Mouse (Mus musculus) cerebellum, postnatal 4 days (tissue): ENCODE measurements around the gene Ggcx.

Source experiments
- DNase-seq, 2 experiments: peaks; one replicate each; pipeline ENCODE4 v3.0.0; 2022; ENCODE audit warnings: low spot score in 2 of 2, mixed read lengths in 1 of 2

The Ggcx gene

GRCm38 (mm10) chr6:72387816-72388215 lies 26.3 kb upstream of the Ggcx start:
- DNase-seq = no peak

GRCm38 (mm10) chr6:72388266-72388665 lies 25.8 kb upstream of the Ggcx start:
- DNase-seq = no peak

- no peak for DNase-seq
Observed at GRCm38 (mm10) chr6:72388791-72389329, 25.2 kb upstream of the Ggcx start.

GRCm38 (mm10) chr6:72389471-72389940 lies 24.6 kb upstream of the Ggcx start:
- no peak for DNase-seq

GRCm38 (mm10) chr6:72389941-72390771 lies 24.0 kb upstream of the Ggcx start, which contains the start of gene Vamp8:
TSS of gene Vamp8 (minus strand) at chr6:72390703.
- peak in 1 of 2 experiments; percentile 22 for DNase-seq

GRCm38 (mm10) chr6:72390795-72391521 lies 23.1 kb upstream of the Ggcx start:
- DNase-seq = no peak

GRCm38 (mm10) chr6:72392341-72392740 lies 21.8 kb upstream of the Ggcx start:
- no peak for DNase-seq

GRCm38 (mm10) chr6:72396837-72397251 lies 17.3 kb upstream of the Ggcx start:
- no peak for DNase-seq

- DNase-seq = no peak
Observed at GRCm38 (mm10) chr6:72399967-72400366, 14.1 kb upstream of the Ggcx start.

- DNase-seq = peak in 1 of 2 experiments; percentile 67
Observed at GRCm38 (mm10) chr6:72401875-72402274, 12.2 kb upstream of the Ggcx start.

- no peak for DNase-seq
Observed at GRCm38 (mm10) chr6:72405356-72405755, 8.8 kb upstream of the Ggcx start.

- peak; percentile 66 to 82 for DNase-seq
Observed at GRCm38 (mm10) chr6:72407119-72407518, 7.0 kb upstream of the Ggcx start.

GRCm38 (mm10) chr6:72409567-72409966 lies 4.5 kb upstream of the Ggcx start:
- DNase-seq = peak in 1 of 2 experiments; percentile 67

- no peak for DNase-seq
Observed at GRCm38 (mm10) chr6:72410003-72410402, 4.1 kb upstream of the Ggcx start.

GRCm38 (mm10) chr6:72410518-72410917 lies 3.6 kb upstream of the Ggcx start:
- DNase-seq = no peak

- no peak for DNase-seq
Observed at GRCm38 (mm10) chr6:72415181-72415580, 1.1 kb downstream of the Ggcx start.

GRCm38 (mm10) chr6:72415964-72416772 lies 2.1 kb downstream of the Ggcx start:
- DNase-seq = no peak

GRCm38 (mm10) chr6:72418279-72418678 lies 4.2 kb downstream of the Ggcx start:
- no peak for DNase-seq

GRCm38 (mm10) chr6:72419806-72420205 lies 5.7 kb downstream of the Ggcx start:
- DNase-seq = no peak

GRCm38 (mm10) chr6:72420901-72421300 lies 6.8 kb downstream of the Ggcx start:
- no peak for DNase-seq

- no peak for DNase-seq
Observed at GRCm38 (mm10) chr6:72425646-72426045, 11.5 kb downstream of the Ggcx start.

GRCm38 (mm10) chr6:72428036-72428435 lies 13.9 kb downstream of the Ggcx start:
- peak; percentile 64 to 79 for DNase-seq
